19 mouse cellular contexts compared by ENCODE assay signal in the genomic region with DNA sequence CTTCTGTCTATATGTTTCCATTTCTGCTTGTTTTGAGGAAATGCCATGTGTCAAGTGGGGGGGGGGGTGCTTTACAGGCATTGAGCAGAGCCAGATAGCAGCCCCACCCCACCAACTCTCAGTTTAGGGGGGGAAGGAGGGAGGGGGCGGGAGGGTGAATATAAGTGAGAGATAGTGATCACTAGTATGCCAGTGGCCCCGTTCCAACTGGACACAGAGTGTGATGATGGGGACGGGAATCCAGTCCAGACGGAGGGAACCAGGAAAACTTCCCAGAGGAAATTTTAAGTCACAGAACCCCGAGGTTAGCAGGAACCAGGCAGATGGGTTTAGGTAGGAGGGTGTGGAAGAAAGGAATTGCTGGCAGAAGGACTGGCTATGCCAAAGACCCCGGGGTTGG. TPM values are rescaled to one million over a fixed set of nuclear protein-coding genes. Genes with fewer than 3 reads are reported as not detected.
DNase-seq lines count a peak whose midpoint lies in the region; ATAC-seq and TF ChIP-seq lines count a peak whose summit lies in the region.
"Had no signal": no experiment of that assay in that cellular context is flagged by ENCODE, and none has a peak within 500 bp of the region (broad histone marks: within the 10 kb centered on the region; RNA-seq: fewer than 3 reads in every experiment).

No protein-coding gene starts in this region.

- peak overlapping the region; percentile 83; the same call in 1 of the 2 replicates for H3K4me2 ChIP-seq in hindbrain, embryonic 11.5 days (replicated peaks; ENCODE audit: low read depth, low read length)
- H3K4me2 ChIP-seq in midbrain, embryonic 14.5 days (ENCODE audit: low read length) = peak overlapping the region; percentile 92
- H3K4me2 ChIP-seq in kidney, embryonic 15.5 days = no peak overlapping the region
- H3K4me2 ChIP-seq: heart, embryonic 13.5 days had no signal

- no peak overlapping the region for H3K27ac ChIP-seq in cortical plate, adult 2 months (ENCODE audit: insufficient read depth, low read length)
- no peak overlapping the region for H3K27ac ChIP-seq in hindbrain, embryonic 11.5 days (ENCODE audit: low read depth, low read length)
- H3K27ac ChIP-seq in midbrain, embryonic 14.5 days (replicated peaks; ENCODE audit: low read depth, low read length) = no peak overlapping the region
- no peak overlapping the region for H3K27ac ChIP-seq in kidney, embryonic 15.5 days
- H3K27ac ChIP-seq: heart, embryonic 13.5 days; liver, embryonic 14.5 days had no signal

- H3K27me3 ChIP-seq in hindbrain, embryonic 11.5 days (ENCODE audit: control insufficient read depth, insufficient read depth, low read length) = peaks cover 7% of the 10 kb centered on the region
- 0 out of 2 replicates have a peak, but pooled peaks cover 4% of the 10 kb centered on the region for H3K27me3 ChIP-seq in midbrain, embryonic 14.5 days (ENCODE audit: control insufficient read depth, insufficient read depth, low read length)
- H3K27me3 ChIP-seq in kidney, embryonic 15.5 days = peaks cover 30% of the 10 kb centered on the region

- no peaks in the 10 kb centered on the region for H3K9me3 ChIP-seq in hindbrain, embryonic 11.5 days (ENCODE audit: control insufficient read depth, low read length)
- H3K9me3 ChIP-seq in midbrain, embryonic 14.5 days (ENCODE audit: control insufficient read depth, low read length) = no peaks in the 10 kb centered on the region
- no peaks in the 10 kb centered on the region for H3K9me3 ChIP-seq in kidney, embryonic 15.5 days (replicated peaks)
- H3K9me3 ChIP-seq: heart, embryonic 13.5 days had no signal

- no peak for ATAC-seq in hindbrain, embryonic 11.5 days (ENCODE audit: low FRiP score)
- ATAC-seq in midbrain, embryonic 14.5 days (ENCODE audit: low FRiP score, low TSS enrichment) = no peak
- no peak for ATAC-seq in kidney, embryonic 15.5 days (replicated peaks; ENCODE audit: low FRiP score)

- peak overlapping the region; percentile 99; the same call in 1 of the 2 replicates for H3K4me3 ChIP-seq in cortical plate, adult 2 months (ENCODE audit: insufficient read depth, low read length)
- H3K4me3 ChIP-seq in hindbrain, embryonic 11.5 days (ENCODE audit: low read depth, low read length) = no peak overlapping the region; the same call in 1 of the 2 replicates
- peak overlapping the region; percentile 82 for H3K4me3 ChIP-seq in midbrain, embryonic 14.5 days (replicated peaks; ENCODE audit: low read depth, low read length)
- no peak overlapping the region for H3K4me3 ChIP-seq in kidney, embryonic 15.5 days (replicated peaks)
- H3K4me3 ChIP-seq: heart, embryonic 13.5 days had no signal

- peaks cover 7% of the 10 kb centered on the region; the same call in 1 of the 2 replicates for H3K36me3 ChIP-seq in hindbrain, embryonic 11.5 days (ENCODE audit: control insufficient read depth, insufficient read depth, low read length)
- peaks cover 47% of the 10 kb centered on the region for H3K36me3 ChIP-seq in midbrain, embryonic 14.5 days (ENCODE audit: control insufficient read depth, insufficient read depth, low read length)
- H3K36me3 ChIP-seq in kidney, embryonic 15.5 days = no peaks in the 10 kb centered on the region
- H3K36me3 ChIP-seq: heart, embryonic 13.5 days had no signal

- 89% methylated on average over 6 of the region's 6 CpGs for WGBS in hindbrain, embryonic 11.5 days
- 79% methylated on average over 6 of the region's 6 CpGs for WGBS in midbrain, embryonic 14.5 days
- 77% methylated on average over 6 of the region's 6 CpGs for whole genome bisulfite sequencing in kidney, embryonic 15.5 days

- H3K9ac ChIP-seq in hindbrain, embryonic 11.5 days (ENCODE audit: low read depth, low read length) = no peak overlapping the region
- peak overlapping the region; percentile 81 for H3K9ac ChIP-seq in midbrain, embryonic 14.5 days (replicated peaks; ENCODE audit: low read length)
- no peak overlapping the region for H3K9ac ChIP-seq in kidney, embryonic 15.5 days
- H3K9ac ChIP-seq: heart, embryonic 13.5 days; liver, embryonic 14.5 days had no signal

- TF ChIP-seq POLR2A in cortical plate, adult 2 months (IDR thresholded peaks at IDR 0.05; ENCODE audit: extremely low read depth, insufficient read depth, low read length) = no peak

- no peak for TF ChIP-seq CTCF in cortical plate, adult 2 months (IDR thresholded peaks at IDR 0.05; ENCODE audit: extremely low read depth, insufficient read depth, low read length)

- no peaks in the 10 kb centered on the region for H3K4me1 ChIP-seq in cortical plate, adult 2 months (ENCODE audit: control insufficient read depth, insufficient read depth, low read length)
- peaks cover 8% of the 10 kb centered on the region; the same call in 1 of the 2 replicates for H3K4me1 ChIP-seq in hindbrain, embryonic 11.5 days (replicated peaks; ENCODE audit: control insufficient read depth, insufficient read depth, low read length)
- peaks cover 21% of the 10 kb centered on the region for H3K4me1 ChIP-seq in midbrain, embryonic 14.5 days (ENCODE audit: control insufficient read depth, insufficient read depth, low read length)
- peaks cover 13% of the 10 kb centered on the region for H3K4me1 ChIP-seq in kidney, embryonic 15.5 days

- peak; percentile 30 for DNase-seq in cerebellum, adult 8-10 months
- no peak for DNase-seq in cerebellum, adult 11 months
- no peak for DNase-seq in hindbrain, embryonic 11.5 days (ENCODE audit: low spot score)
- DNase-seq in midbrain, embryonic 14.5 days = no peak
- DNase-seq in gastrocnemius, adult 8-10 months (ENCODE audit: low spot score in 2 of 2) = no peak
- DNase-seq in embryo, embryonic 9.5 days (ENCODE audit: extremely low spot score) = no peak
- DNase-seq: adrenal gland, postnatal 36 days; gastrocnemius, postnatal 10 days; layer of hippocampus, adult 9-11 months; left cerebral cortex, postnatal 4 days; lung, postnatal 14 days had no signal

RNA-seq across cellular contexts. Expression of gene Mapk8ip2, which starts 1.9 kb away (rescaled TPM):
- polyA plus RNA-seq in cortical plate, adult 2 months (2012; rRNA removed) = 141 and 146 TPM in 2 replicates
- polyA plus RNA-seq in hindbrain, embryonic 11.5 days (2014; fragmentation: Nextera tagmentation; extraction: Ambion mirVana) = 22.4 and 24.1 TPM in 2 replicates
- 57.6 and 61.6 TPM in 2 replicates for polyA plus RNA-seq in midbrain, embryonic 14.5 days (2014; fragmentation: Nextera tagmentation; extraction: Ambion mirVana)
- 0.77 and 1.7 TPM in 2 replicates for polyA plus RNA-seq in kidney, embryonic 15.5 days (2015; fragmentation: Nextera tagmentation; extraction: Ambion mirVana)
- total RNA-seq in gastrocnemius, adult 8-10 months (2022) = under 1 TPM in 3 of 4 experiments, not detected in 1; 0.10 to 0.65 (median 0.56) TPM
- total RNA-seq: common myeloid progenitor, adult 5-6 weeks; monocyte, adult 5-6 weeks had no signal

RNA-seq across cellular contexts. Expression of gene Arsa, which starts 21.6 kb away (rescaled TPM):
- 39.9 and 40.2 TPM in 2 replicates for polyA plus RNA-seq in cortical plate, adult 2 months (2012; rRNA removed)
- 10.0 and 10.4 TPM in 2 replicates for polyA plus RNA-seq in hindbrain, embryonic 11.5 days (2014; fragmentation: Nextera tagmentation; extraction: Ambion mirVana)
- polyA plus RNA-seq in midbrain, embryonic 14.5 days (2014; fragmentation: Nextera tagmentation; extraction: Ambion mirVana) = 16.0 and 21.7 TPM in 2 replicates
- polyA plus RNA-seq in kidney, embryonic 15.5 days (2015; fragmentation: Nextera tagmentation; extraction: Ambion mirVana) = 14.4 and 18.7 TPM in 2 replicates
- 1 to 10 TPM; 1.7 to 3.9 (median 2.8) TPM for total RNA-seq in gastrocnemius, adult 8-10 months (2022)

RNA-seq across cellular contexts. Expression of gene Chkb, which starts 25.9 kb away (rescaled TPM):
- polyA plus RNA-seq in cortical plate, adult 2 months (2012; rRNA removed) = 60.0 and 66.7 TPM in 2 replicates
- 54.7 and 63.4 TPM in 2 replicates for polyA plus RNA-seq in hindbrain, embryonic 11.5 days (2014; fragmentation: Nextera tagmentation; extraction: Ambion mirVana)
- 76.3 and 84.0 TPM in 2 replicates for polyA plus RNA-seq in midbrain, embryonic 14.5 days (2014; fragmentation: Nextera tagmentation; extraction: Ambion mirVana)
- 57.2 and 62.0 TPM in 2 replicates for polyA plus RNA-seq in kidney, embryonic 15.5 days (2015; fragmentation: Nextera tagmentation; extraction: Ambion mirVana)
- 10 to 100 TPM; 23.3 to 25.8 (median 25.1) TPM for total RNA-seq in gastrocnemius, adult 8-10 months (2022)

RNA-seq across cellular contexts. Expression of gene Gm44502, which starts 26.1 kb away (rescaled TPM):
- 0.08 and 0.21 TPM in 2 replicates for polyA plus RNA-seq in cortical plate, adult 2 months (2012; rRNA removed)
- not detected in 2 replicates for polyA plus RNA-seq in hindbrain, embryonic 11.5 days (2014; fragmentation: Nextera tagmentation; extraction: Ambion mirVana)
- not detected in 2 replicates for polyA plus RNA-seq in midbrain, embryonic 14.5 days (2014; fragmentation: Nextera tagmentation; extraction: Ambion mirVana)
- 0.15 TPM in 1 of 2 replicates, not detected in the other for polyA plus RNA-seq in kidney, embryonic 15.5 days (2015; fragmentation: Nextera tagmentation; extraction: Ambion mirVana)
- total RNA-seq in gastrocnemius, adult 8-10 months (2022) = 1 to 10 TPM in 2 of 4 experiments, under 1 TPM in 2; 0.81 to 2.2 (median 1.0) TPM
- polyA plus RNA-seq: kidney, embryonic 14.5 days; thymus, postnatal 0 days had no signal

RNA-seq across cellular contexts. Expression of gene C730034F03Rik, which starts 26.3 kb away (rescaled TPM):
- 2.8 and 3.2 TPM in 2 replicates for polyA plus RNA-seq in cortical plate, adult 2 months (2012; rRNA removed)
- polyA plus RNA-seq in hindbrain, embryonic 11.5 days (2014; fragmentation: Nextera tagmentation; extraction: Ambion mirVana) = 2.6 and 4.0 TPM in 2 replicates
- 3.5 and 4.6 TPM in 2 replicates for polyA plus RNA-seq in midbrain, embryonic 14.5 days (2014; fragmentation: Nextera tagmentation; extraction: Ambion mirVana)
- 3.7 and 3.8 TPM in 2 replicates for polyA plus RNA-seq in kidney, embryonic 15.5 days (2015; fragmentation: Nextera tagmentation; extraction: Ambion mirVana)
- under 1 TPM in 3 of 4 experiments, not detected in 1; 0.27 to 0.61 (median 0.31) TPM for total RNA-seq in gastrocnemius, adult 8-10 months (2022)

Comparison
In these comparisons a context has a peak if more than half of its experiments do, and no peak if none do; other contexts are left out.
1. H3K4me3 ChIP-seq: peak in cortical plate, adult 2 months (single experiment) and midbrain, embryonic 14.5 days (single experiment); none in hindbrain, embryonic 11.5 days (single experiment) and kidney, embryonic 15.5 days (single experiment).